Mouse (Mus musculus): ENCODE data around the gene Fkbp15.

Gene Fkbp15

GRCm38 (mm10) chr4:62360088-62360804, at the start of gene Fkbp15, which contains the start of gene Slc31a1:
TSS of gene Fkbp15 (minus strand) at chr4:62360548.
TSS of gene Slc31a1 (plus strand) at chr4:62360727.
- peak; percentile 93 for DNase-seq

GRCm38 (mm10) chr4:62409615-62410014, 49.3 kb upstream of the Fkbp15 start:
- DNase-seq, result no peak

GRCm38 (mm10) chr4:62408601-62409282, 48.4 kb upstream of the Fkbp15 start, which contains the start of the genes Cdc26 and Prpf4:
TSS of gene Cdc26 (minus strand) at chr4:62408642.
TSS of gene Prpf4 (plus strand) at chr4:62408797.
- DNase-seq, result peak; percentile 97

GRCm38 (mm10) chr4:62407730-62408582, 47.6 kb upstream of the Fkbp15 start:
- peak; percentile 42 for DNase-seq

GRCm38 (mm10) chr4:62406133-62406532, 45.8 kb upstream of the Fkbp15 start:
- DNase-seq, result no peak

- no peak for DNase-seq
Measured at GRCm38 (mm10) chr4:62398956-62399355, 38.6 kb upstream of the Fkbp15 start.

- DNase-seq, result no peak
Measured at GRCm38 (mm10) chr4:62397616-62398365, 37.4 kb upstream of the Fkbp15 start.

GRCm38 (mm10) chr4:62395806-62396205, 35.5 kb upstream of the Fkbp15 start:
- DNase-seq, result no peak

- DNase-seq, result no peak
Measured at GRCm38 (mm10) chr4:62393459-62393858, 33.1 kb upstream of the Fkbp15 start.

- no peak for DNase-seq
Measured at GRCm38 (mm10) chr4:62391892-62392291, 31.5 kb upstream of the Fkbp15 start.

GRCm38 (mm10) chr4:62389592-62390512, 29.5 kb upstream of the Fkbp15 start:
- DNase-seq, result no peak

GRCm38 (mm10) chr4:62385439-62385838, 25.1 kb upstream of the Fkbp15 start:
- no peak for DNase-seq

GRCm38 (mm10) chr4:62384159-62384558, 23.8 kb upstream of the Fkbp15 start:
- DNase-seq, result no peak

GRCm38 (mm10) chr4:62383752-62384151, 23.4 kb upstream of the Fkbp15 start:
- DNase-seq, result no peak

- no peak for DNase-seq
Measured at GRCm38 (mm10) chr4:62383207-62383606, 22.9 kb upstream of the Fkbp15 start.

- DNase-seq, result no peak
Measured at GRCm38 (mm10) chr4:62379724-62380381, 19.5 kb upstream of the Fkbp15 start.

GRCm38 (mm10) chr4:62376123-62376522, 15.8 kb upstream of the Fkbp15 start:
- no peak for DNase-seq

GRCm38 (mm10) chr4:62374342-62374741, 14.0 kb upstream of the Fkbp15 start:
- DNase-seq, result no peak

- DNase-seq, result no peak
Measured at GRCm38 (mm10) chr4:62373668-62374067, 13.3 kb upstream of the Fkbp15 start.

- DNase-seq, result no peak
Measured at GRCm38 (mm10) chr4:62372818-62373520, 12.6 kb upstream of the Fkbp15 start.

Measured in right cerebral cortex, postnatal 14 days (tissue).